Mouse (Mus musculus): Measurements from ENCODE around the gene Stat4.
A peak's percentile ranks its signal among the peaks of the same experiment; 100 is the strongest.

The Stat4 gene

DNA sequence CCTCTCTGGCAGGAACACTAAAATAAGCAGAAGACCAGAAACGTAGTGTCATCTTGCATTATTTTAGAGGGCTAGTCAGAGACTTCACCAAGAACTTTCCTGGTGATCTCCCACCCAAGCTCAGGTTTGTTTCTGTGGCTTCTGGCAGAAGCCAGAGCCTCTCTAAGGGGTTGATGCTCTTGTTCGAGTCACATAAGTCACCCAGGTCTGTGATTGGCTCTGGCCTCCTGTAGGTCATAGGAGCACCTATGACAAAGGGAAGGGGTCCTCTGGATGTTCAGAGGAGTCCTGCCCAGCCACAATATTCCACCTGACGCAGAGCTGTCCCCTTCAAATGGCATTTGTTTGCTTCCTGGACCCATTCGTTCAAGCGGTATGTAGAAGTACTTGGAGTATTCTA lies at the start of gene Stat4:
Stat4 (plus strand) TSS at position 301 of the 400 bp plus-strand sequence.
- DNase-seq (ENCODE audit: low read depth, low spot score) = no peak

DNA sequence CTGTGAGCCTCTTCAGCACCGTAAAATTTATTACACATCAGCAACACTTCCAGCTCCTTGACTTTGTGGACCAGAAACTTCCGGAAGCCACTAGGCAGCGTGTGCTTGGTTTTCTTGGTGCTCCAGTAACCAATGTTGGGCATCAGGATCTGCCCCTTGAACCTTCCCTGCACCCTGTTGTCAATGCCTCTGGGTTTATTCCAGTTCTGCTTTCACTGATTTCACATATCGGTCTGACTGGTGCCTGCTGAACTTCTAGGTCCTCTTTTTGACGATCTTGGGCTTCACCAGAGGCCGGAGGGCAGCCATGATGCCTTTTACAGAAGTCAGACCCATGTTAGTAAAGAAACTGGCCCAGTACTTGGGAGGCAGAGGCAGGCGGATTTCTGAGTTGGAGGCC lies 48.6 kb upstream of the Stat4 start:
- DNase-seq (ENCODE audit: low read depth, low spot score) = no peak

DNA sequence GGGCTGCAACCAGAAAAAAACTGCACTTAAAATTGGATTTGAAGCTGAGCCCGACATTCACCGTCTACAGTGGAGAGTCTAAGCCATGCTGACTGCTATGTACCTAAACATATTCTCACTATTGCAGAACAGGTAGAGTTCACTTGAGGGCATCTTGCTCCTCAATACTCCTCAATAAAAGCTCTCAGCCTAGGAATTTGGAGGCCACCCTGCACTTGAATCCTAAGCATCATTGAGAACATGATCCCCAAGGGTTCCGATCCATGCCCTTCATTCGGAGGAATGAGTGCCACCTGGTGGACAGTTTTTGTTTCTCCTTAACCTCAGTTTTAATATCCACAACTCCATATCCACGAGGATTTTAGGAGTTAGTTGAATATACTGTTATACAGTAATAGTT lies 42.2 kb upstream of the Stat4 start:
- DNase-seq (ENCODE audit: low read depth, low spot score) = peak; percentile 83

DNA sequence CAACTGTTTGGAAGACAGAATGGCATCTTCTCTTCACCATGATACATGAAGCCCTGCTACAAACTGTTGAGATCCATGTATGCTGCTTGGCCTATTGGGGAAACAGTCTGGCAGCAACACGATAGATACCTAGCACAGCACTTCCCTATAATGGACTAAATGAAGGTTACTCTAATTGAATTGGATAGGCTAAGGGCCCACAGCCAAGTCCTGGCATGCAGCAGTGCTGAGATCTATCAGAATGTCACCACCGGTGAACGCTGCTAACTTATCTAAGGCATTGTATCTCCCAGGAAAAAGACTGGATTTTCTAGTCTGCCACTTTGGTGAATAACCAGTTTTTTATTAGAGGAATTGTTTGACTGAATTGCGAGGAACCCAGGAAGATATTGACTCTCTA lies 39.8 kb upstream of the Stat4 start:
- DNase-seq (ENCODE audit: low read depth, low spot score) = no peak

DNA sequence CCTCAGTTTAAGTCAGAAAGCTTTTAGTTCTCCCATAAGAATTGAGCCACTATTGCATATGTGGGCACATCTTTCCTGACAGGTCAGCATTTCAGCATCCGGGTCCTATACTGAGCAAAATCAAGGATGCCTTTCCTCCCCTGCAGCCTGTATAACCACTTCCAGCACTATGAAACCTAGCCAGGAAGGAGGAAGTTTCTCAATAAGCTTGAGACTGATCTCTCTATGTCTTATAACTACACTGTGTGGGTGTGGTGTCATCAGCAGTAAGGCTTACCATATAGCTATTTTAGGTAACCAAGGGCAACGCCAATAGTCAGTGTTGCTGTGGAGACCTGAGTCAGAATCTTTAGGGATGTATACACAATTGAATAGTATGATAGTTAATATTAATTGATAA lies 22.3 kb upstream of the Stat4 start:
- DNase-seq (ENCODE audit: low read depth, low spot score) = no peak

DNA sequence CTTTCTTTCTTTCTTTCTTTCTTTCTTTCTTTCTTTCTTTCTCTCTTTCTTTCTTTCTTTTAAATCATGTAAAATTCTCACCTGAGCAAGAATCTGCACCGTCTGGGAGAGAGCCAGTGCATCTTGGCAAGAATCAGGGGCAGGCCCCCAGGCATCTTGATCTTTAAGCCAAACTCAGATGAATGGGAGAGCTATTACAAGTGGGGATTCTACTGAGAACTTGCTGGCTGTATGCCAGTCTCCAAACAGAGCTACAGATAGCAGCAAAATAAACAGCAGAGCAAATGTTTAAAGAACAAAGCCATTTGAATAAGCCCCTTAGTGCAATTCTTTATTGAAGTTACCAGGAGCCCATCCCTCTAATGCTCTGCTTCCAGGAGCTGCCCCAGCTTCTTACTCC lies 18.0 kb upstream of the Stat4 start:
- DNase-seq (ENCODE audit: low read depth, low spot score) = no peak

DNA sequence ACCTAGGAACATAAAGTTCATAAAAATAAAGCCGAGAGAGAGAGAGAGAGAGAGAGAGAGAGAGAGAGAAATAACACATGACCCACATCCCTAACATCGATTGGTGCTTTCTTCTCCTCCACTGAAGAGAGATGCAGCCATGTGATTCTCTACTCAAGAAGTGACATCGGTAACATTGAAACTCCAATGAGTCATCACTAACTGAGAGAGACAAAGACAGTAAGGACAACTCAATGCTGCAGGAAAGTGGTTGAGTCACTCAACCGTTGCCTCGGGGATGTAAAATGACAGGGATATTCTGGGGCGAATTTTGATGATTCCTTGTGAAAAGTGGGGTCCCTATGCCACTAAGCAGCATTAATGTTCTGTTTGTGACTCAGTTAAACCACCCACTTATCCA lies 16.8 kb upstream of the Stat4 start:
- DNase-seq (ENCODE audit: low read depth, low spot score) = peak; percentile 24

DNA sequence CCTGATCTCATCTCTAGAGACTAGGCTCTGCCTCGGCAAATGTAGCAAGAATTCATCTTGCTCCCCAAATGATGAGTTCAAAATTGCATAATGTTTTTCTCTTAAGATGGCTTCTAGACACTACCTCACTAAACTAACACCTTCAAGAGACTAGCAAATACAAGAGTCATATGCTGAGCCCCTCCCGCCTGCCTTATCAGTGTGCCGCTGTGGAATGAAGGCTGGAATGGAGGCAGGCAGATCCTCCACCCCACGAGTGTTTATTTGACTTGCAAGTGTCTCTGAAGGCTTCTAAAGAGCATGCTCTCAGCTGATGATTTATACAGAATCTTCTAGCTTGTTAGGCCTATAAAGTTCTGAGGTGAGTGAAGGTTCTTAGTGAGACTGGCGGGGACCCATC lies 11.4 kb upstream of the Stat4 start:
- no peak for DNase-seq (ENCODE audit: low read depth, low spot score)

DNA sequence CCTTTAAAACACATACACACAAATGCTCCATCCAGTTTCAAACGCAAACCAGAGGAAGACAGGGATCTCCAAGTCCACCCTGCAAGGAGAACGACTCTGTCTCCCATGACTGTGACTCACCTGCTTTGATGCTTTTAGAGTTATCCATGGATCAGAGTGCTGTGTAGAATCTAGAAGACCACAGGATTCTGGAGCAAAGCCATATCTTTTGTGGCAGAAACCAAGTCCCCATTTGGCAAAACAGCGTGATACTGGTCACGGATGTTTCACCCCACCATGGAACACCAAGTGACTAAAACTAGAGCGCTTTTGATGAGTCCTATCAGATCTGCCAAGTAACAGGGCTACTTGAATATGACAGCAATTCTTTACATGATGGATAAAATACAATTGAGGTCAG lies 7.9 kb upstream of the Stat4 start:
- no peak for DNase-seq (ENCODE audit: low read depth, low spot score)

DNA sequence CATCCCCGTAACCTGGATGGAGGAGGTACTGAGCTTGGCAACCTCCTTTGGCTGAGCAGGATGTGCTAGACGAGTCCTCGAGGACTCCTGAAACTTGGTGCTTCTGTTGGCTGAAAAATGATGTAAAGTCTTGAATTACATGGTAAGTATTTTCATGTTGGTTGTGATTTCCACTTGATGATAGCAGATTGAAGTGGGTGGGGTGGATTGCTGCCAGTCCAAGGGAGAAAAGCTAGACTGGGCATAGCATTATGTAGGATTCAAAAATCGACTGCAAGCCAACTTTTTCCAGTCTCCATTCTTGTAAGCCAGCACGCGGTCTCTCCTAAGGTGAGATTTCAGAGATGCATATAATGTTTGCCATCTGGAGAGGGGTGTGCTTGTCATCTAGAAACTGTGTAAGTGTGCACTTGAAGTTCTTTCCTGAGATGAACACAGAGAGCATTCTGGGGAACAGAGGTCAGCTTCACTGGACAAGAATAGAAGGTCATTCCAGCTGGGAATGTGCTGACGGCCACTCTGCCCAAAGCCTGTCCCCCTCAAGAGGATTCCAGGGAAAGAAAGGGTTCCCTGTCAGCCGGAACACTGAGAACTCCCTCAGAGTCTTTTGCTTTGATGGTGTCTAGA lies 5.1 kb downstream of the Stat4 start:
- no peak for DNase-seq (ENCODE audit: low read depth, low spot score)

DNA sequence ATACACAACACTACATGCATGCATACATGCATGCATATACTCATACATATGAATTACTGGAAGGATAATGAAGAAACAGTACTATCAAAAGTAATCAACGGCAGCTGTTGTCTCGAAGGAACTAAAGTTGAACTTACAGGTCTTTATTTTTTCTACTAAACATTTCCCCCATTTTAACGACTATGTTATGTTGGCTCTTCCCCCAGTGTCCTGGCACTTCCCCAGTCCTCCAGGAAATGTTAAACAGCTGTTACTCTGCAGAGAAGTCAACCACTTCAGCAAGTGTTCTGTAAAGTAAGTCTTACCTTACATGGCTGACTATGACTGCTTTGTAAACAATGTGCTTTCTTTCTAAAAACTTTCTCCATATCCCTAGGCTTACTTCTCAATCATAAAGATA lies 9.1 kb downstream of the Stat4 start:
- no peak for DNase-seq (ENCODE audit: low read depth, low spot score)

DNA sequence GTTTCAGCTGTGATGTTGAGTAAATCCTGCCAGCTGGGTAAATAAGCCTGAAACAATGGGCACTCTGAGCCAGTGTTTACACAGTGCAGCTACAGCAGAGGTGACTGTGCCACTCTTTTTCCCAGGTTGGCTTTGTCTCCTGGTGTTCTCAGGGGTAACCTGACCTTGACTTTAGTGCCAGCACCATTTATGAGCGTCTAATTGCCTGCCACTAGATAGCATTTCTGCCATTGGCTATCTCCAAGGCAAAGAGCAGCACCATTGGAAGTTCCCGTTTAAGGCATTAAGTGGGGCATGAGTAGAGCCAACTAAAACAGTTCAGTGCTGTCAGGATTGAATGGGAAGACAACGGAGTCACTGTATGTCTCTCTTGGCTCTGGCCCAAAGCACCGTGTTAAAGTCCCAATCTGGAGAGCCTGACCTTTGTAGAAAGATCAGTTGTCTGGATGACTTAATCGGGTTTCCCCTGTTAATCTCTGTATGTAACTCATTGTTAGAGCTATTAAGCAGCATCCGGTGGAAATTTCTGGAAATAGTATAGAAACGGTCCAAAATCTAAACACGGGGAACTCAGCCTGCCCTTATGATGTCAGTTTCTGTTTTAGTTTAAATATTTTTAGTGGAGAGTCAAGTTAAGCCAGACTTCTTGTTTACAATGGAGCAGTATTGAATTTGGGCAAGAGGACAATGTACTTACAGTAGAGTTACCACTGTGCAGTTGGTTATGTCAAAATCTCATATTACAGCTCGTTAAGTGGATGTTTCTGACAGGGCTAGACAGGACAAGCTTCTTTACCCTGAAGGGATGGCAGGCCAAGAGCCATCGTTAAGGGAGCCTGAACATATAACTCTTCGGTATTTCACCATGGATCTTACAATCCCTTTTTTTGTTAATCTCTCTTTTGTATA lies 10.1 kb downstream of the Stat4 start:
- no peak for DNase-seq (ENCODE audit: low read depth, low spot score)

DNA sequence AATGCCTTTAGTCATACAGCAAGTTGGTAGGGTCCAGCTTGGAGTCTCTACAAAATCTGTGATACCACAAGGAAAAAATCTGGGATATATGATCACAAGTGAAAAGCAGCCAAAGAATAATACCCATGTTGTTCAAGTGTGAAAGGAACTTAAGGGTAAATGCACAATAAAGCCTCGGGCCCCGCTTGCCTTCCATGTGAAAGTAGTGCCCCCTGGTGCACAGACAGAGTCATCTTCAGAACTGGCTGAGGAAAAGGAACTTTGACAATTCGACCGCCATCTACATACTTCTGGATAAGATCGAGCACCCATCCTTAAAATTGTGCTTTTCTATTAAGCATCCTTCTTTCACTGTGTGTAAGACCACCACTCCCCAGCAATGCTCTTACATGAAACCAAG lies 11.6 kb downstream of the Stat4 start:
- DNase-seq (ENCODE audit: low read depth, low spot score) = peak; percentile 55

DNA sequence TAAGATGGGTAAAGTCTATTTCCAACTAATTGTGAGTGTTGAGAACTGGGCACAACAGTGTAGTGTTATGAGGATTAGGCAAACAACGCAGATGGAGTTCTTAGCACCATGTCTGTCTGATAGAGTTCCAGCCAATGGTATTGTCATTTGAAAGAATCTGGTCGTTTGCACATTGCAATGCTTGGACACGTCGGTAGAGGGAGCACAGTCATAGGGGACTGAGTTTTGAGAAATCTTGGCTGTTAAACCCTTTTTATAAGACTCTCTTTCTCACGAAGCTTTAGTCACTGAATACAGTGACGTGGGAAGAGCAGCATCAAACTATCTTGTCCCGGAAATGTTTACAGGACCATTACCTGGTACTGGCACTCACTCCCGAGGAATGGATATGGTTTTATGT lies 17.1 kb downstream of the Stat4 start:
- peak; percentile 84 for DNase-seq (ENCODE audit: low read depth, low spot score)

DNA sequence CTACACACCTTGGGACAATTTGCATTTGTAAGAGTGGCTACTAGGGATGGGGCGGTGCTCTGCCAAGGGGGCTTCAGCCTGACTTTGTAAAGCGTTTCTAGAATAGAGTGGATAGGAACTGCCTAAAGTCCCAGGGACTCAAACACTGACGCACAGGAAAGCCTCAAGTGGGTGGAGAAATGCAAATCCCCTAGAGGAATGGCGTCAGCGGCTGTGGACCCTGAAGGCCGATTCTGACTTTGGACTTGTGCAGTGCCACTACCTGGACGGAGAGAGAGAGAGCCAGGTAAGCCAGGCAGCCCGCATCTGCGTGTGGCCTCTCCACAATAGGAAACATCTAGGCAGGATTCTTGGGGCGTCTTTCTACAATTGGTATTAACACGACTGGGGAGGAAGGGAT lies 21.5 kb downstream of the Stat4 start:
- DNase-seq (ENCODE audit: low read depth, low spot score) = no peak

DNA sequence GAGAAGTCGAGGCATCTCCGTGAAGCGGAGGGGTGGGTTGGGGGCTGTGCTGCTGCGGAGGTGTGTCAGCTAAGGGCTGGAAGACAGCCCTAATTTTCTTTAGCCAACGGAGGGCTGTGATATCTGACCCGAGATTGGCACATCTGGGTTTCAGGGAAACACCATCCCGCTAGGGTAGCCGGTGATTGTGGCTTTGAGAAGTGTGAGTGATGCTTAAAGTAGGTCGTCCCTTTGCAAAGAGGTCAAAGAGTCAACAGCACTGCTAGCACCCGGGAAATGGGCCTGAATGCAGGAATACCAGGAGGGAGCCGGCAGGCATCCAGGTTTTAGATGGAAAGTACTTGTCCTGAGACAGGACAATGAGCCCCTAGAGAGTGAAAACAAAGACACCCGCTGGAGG lies 22.0 kb downstream of the Stat4 start:
- DNase-seq (ENCODE audit: low read depth, low spot score) = no peak

DNA sequence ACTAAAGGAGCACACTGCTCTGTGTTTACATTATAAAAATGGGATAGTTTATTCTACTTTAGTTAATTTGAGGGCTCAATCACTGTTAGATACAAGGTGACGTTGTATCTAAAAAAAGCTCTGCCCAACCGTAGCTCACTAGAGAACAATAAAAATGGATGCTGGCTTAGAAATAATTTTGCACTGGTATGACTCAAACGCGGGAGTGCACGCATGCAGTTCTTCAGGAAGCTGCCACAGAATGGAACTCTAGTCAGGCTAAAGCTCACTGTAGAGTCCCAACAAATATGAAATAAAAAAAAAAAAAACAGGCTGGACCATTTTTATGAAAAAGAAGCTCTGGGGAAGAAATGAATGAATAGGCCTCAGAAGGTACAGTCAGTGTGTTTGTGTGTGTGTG lies 23.8 kb downstream of the Stat4 start:
- no peak for DNase-seq (ENCODE audit: low read depth, low spot score)

DNA sequence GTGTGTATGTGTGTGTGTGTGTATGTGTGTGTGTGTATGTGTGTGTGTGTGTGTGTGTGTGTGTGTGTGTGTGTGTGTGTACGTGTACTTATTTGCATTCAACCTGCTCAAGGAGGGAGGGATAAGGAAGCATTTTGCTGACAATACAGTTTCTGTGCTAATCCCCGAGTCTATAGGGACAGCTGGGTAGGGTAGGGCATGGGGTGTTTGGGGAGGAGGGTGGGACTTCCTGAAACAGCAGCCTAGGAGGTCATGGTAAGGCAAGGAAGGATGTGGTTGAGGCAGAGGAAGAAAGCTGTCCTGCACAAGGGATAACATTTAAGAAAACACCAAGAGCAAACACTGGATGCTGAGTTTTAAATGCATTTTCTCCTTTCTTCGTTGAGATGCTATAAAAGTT lies 24.3 kb downstream of the Stat4 start:
- DNase-seq (ENCODE audit: low read depth, low spot score) = no peak

DNA sequence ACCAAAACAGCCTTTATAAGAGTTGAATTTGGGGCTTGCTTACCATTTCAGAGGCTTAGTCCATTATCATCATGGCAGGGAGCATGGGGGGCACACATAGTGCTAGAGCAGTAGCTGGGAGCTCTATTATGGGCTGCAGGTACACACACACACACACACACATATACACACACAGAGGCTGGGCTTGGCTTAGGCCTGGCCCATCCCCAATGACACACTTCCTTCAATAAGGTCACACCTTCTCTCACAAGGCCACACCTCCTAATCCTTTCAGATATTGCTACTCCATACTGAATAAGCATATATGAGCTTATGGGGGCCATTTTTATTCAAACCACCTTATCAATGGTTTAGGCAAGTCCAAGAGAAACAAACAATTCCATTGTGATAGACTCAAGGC lies 25.3 kb downstream of the Stat4 start:
- DNase-seq (ENCODE audit: low read depth, low spot score) = no peak

DNA sequence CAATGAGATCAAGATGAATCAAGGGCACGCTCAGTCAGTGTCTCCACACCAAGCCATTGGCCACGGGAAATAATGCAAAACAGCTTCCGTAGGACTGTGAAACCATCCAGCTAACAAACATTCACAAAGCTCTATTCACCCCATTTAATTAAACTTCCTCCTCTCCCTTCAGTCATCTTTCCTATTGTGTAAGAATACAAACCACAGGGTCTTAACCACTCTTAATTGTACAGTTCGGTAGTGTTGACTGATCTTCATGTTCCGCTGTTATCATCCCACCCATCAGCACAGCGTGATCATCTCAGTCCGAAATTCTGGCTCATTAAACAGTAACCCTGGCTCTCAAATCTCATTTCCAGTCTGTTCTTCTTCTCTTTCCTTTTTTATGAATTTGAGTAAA lies 25.8 kb downstream of the Stat4 start:
- no peak for DNase-seq (ENCODE audit: low read depth, low spot score)

DNA sequence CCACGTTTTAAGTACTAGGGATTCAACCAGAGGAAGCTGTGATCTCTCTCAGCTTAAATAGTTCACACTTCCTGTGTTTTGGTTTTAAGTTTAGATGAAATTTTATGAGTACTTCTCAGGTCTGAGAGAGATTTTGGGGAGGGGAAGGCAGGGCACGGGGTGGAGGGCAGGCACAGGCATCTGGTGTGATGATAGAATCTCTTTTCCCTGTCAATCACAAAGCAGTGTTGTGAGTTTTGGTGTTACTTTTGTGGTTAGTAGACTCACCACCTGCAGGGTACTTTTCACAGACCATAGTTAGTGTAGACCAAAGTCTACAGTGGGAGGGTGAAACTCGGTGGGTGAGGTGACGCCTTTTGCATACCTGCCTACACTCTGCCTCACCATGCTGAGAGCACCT lies 32.7 kb downstream of the Stat4 start:
- no peak for DNase-seq (ENCODE audit: low read depth, low spot score)

DNA sequence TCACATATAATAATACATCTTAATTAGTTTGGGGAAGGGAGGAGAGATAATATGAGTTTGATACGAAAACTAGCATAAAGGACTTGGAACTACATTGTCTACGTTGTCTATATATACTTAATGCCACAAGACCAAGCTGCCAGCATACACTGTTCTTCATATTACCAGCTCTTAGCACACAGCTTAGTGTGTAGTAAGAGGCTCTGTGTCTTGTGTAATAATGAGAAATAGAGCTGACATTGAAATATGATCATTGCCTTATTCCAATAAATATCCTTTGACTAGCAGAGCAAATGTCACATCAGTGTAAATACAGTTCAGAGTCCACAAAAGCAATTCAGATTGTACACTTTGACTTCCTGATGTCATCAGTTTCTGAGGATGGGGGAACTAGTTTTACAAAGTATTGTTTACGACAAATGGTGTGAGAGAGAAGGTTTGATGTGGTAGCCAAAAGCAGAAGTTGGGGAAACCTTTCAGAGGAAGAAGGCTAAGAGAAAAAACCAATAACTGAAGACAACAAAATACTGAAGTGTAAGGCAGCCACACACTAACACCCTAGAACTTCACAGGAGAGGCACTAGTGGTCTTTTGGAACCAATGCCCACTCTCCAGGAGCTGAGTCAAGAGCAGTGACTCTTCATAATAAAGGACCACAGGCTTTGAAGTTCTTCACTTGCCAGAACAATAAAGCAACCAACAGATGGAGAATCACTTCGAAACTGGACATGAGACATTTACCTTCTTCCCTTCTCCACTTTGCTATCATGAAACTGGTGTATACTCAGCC lies 35.2 kb downstream of the Stat4 start:
- no peak for DNase-seq (ENCODE audit: low read depth, low spot score)

DNA sequence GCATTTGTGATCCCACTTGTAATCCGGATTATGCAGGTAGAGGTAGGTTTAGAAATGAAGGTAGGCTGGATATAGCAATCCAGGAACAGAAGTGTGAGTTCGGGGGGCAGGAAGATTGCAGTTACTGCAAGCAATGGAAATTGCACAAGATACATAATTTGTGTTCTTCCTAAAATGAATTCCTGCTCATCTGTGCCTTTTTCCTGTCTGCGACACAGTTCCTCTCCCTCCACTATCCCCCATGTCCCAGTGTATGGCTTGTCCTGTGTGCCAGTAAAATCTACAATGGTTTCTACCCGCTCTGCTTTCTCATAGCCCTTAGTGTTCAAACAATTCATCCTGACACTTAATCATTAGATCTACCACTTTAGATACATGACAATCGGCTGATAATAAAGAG lies 41.7 kb downstream of the Stat4 start:
- DNase-seq (ENCODE audit: low read depth, low spot score) = no peak

All from 3T3-L1 (cell line).